Mouse (Mus musculus) gastrocnemius, adult 18-20 months (tissue): ENCODE measurements around the gene Olfr985. TPM values are rescaled to one million over a fixed set of nuclear protein-coding genes. Genes with fewer than 3 reads are reported as not detected.

ENCODE experiments used
- DNase-seq: peaks from one replicate; pipeline ENCODE4 v3.0.0; 2021; ENCODE audit warnings: low spot score
- long read RNA-seq, 2 experiments: library from polyadenylated mRNA; stranded (forward); transcript quantifications; one replicate each; pipeline ENCODE4 v2.0.0; 2021
- total RNA-seq, 2 experiments: library from RNA; stranded (reverse); gene quantifications; 2 replicates each; pipeline ENCODE4 v1.2.3; 2021

The Olfr985 gene
- total RNA-seq: not detected
- long read RNA-seq, experiment 1: 0 reads
- long read RNA-seq, experiment 2: 0 reads

DNA sequence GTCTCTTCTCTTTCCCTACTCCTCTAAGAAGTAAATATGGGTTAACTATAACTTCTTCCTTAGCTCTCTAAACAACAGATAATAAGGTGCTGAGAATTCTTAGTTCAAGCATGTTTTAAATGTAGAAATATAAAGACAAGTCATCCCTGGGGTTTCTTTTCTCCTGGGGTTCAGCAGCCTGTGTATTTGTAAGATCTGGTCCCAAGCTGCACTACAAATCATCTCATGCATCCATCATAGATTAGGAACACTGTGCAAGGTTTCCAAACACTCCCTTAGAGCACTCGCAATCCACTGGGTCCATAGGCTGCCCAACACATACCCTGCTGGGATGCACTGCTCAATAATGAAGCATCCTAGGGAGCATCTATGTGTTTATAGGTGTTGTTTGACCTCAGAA is at the start of gene Olfr985:
TSS of gene Olfr985 (minus strand) at position 101 of the 400 bp plus-strand sequence.
- DNase-seq: no peak

DNA sequence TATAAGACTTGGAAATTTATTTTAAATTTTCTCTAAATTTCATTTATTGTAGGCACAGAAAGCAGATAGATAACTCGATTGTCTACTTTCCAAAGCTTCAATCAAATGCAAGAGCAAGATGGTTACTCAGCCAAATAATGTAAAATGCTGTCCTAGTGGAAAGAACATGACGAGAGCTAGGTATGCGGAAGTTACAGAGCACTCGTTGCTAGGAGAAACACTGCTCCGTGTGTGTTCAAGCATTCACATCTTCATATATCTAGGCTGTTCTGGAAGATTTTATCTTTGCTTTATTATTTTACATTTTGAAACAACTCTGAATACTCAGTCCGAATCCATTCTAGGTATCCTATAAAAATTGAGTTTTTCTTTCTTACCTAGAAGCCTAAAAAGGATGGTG is 47.0 kb upstream of the Olfr985 start:
- no peak for DNase-seq

DNA sequence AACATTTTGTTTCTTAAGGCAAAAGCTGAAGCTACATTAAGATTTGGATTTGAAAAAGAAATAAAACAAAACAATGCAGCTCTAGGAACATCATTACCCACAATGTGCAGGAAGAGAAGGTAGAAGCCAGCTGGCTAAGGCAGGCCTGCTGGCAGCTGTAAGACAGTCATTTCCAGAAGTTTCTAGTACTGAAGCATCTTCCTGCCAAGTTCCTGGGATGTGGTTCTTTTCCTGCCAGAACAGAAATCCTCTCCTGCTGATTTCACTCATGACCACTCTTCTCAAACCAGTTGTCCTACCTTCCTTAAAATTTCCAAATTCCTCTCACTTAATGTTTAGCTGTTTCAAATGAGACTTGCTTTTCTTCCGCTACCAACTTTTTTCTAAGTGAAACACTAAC is 36.5 kb upstream of the Olfr985 start:
- peak; percentile 3 for DNase-seq

DNA sequence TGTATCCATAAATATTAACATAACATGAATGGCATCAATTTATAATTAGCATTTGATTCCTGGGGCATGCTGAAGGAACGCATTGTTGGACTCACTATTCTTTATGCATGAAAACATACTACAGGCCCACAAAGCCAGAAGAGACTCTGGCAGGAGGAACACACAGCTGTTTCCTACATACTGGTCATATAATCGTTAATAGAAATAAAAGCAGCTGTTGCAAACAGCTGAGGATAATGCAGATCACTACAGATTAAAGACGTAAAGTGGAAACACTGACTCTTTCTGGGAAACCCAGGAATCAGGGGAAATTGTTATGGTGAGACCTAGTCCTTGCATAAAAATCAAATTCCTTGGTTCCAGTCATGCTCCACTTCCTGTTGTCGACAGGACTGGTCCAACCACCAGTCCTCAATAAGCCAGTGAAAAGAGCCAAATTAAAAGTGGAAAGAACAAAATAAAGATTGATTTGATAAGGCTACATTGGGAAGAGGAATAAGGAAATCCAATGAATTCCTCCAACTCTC is 25.2 kb upstream of the Olfr985 start:
- no peak for DNase-seq

- no peak for DNase-seq
These were observed 11.6 kb upstream of the Olfr985 start for GRCm38 (mm10) chr9:40141544-40141943.

- DNase-seq: no peak
These were observed 9.5 kb upstream of the Olfr985 start for GRCm38 (mm10) chr9:40139484-40139883.

- no peak for DNase-seq
These were observed 7.2 kb upstream of the Olfr985 start for GRCm38 (mm10) chr9:40136987-40137688.

DNA sequence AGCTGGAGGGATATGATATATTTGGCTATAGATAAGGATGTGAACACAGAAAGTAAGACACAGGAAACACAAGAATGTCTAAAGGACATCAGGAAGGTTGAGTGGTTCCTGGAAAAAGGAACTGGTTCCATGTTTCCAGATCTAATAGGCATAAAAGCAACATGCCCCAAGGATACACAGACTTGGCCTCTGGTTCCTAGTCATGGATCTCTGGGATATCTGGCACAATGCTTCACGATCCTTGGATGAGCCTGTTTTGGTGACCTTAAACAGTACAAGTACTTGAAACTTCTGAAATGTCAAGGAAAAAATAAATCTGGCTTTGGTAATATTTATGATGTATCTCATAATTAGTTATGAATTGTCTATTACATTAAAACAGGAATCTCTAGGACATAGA is 572 bp upstream of the Olfr985 start:
- DNase-seq: no peak

GRCm38 (mm10) chr9:40117287-40117659 is 12.7 kb downstream of the Olfr985 start:
- DNase-seq: no peak

DNA sequence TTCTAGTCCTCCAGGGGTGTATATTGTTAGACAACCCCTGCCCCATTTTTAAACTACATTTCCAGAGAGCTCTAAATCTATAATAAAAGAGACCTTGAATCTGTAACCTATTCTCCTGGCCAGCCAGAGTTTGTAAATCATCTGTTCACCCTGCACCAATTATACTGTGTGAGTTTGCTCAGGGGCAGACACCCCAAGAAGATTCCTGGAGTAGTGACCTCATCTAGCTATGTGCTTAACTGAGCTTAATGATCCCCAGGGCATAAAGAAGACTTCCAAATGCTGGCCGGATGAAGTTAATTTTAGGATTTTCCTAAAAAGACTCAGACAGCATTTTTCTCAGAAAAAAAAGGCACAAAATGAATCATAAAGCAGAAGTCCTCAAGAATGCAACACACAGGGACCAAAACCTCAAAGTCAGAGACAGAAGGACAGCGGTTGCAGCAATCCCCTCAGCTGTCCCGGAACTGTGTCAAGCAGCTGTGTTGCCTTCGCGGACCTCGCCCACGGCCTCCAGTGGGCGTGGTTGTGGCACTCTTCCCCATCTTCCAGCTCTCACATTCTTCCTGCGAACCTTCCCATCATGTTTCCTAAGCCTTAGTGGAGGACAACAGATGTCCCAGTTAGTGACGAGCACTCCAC is 13.2 kb downstream of the Olfr985 start:
- DNase-seq: peak; percentile 55

- no peak for DNase-seq
These were observed 15.9 kb downstream of the Olfr985 start, which contains the start of gene Olfr984 for GRCm38 (mm10) chr9:40114106-40114505. Olfr984 (minus strand) TSS chr9:40114206.

DNA sequence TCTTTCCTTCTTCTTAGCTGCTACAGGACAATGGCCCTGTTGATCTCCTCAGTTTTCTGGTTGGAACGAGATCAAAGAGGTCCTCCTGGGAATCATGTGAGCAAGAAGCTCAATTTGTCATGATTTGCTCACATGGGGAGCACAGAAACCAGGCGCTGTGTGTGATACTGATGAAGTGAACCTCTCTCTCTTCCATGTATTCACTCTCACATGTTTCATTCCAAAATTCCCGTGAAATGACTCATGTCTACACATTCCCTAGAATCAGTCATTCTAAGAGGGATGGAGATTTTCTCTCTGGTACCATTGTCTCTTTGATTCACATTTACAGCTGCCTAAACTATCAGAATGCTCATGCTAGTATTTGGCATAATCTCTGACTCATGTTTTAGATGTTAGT is 35.2 kb downstream of the Olfr985 start:
- DNase-seq: no peak

- DNase-seq: no peak
These were observed 36.5 kb downstream of the Olfr985 start, which contains the start of gene Olfr983 for GRCm38 (mm10) chr9:40093495-40093894. Olfr983 (minus strand) TSS chr9:40093595.

Other genes with a start within 250 kb of the Olfr985 start
- not detected for gene Olfr229, start 222.8 kb downstream of the Olfr985 start, total RNA-seq
- not detected for gene Olfr974, start 192.7 kb downstream of the Olfr985 start, total RNA-seq
- gene Olfr975, start 178.1 kb downstream of the Olfr985 start, total RNA-seq: not detected
- not detected for gene Olfr976, start 169.1 kb downstream of the Olfr985 start, total RNA-seq
- gene Olfr978, start 138.1 kb downstream of the Olfr985 start, total RNA-seq: not detected
- gene Olfr979, start 126.7 kb downstream of the Olfr985 start, total RNA-seq: not detected
- gene Olfr980, start 120.6 kb downstream of the Olfr985 start, total RNA-seq: not detected
- gene Olfr981, start 108.7 kb downstream of the Olfr985 start, total RNA-seq: not detected
- gene Olfr982, start 56.4 kb downstream of the Olfr985 start, total RNA-seq: not detected
- gene Olfr983, start 36.6 kb downstream of the Olfr985 start, total RNA-seq: not detected
- not detected for gene Olfr984, start 16.0 kb downstream of the Olfr985 start, total RNA-seq
- not detected for gene Tmem225, start 17.9 kb upstream of the Olfr985 start, total RNA-seq
- not detected for gene Olfr986, start 50.7 kb upstream of the Olfr985 start, total RNA-seq
- gene Zfp202, start 62.1 kb upstream of the Olfr985 start, total RNA-seq: 1 to 10 TPM; 1.3 to 1.6 TPM
- gene Scn3b, start 139.0 kb upstream of the Olfr985 start, total RNA-seq: 1 to 10 TPM; 1.1 to 2.3 TPM